Mouse (Mus musculus) lung, embryonic 15.5 days (tissue): ENCODE measurements around the gene Cfap97d2. TPM values are rescaled to one million over a fixed set of nuclear protein-coding genes. Genes with fewer than 3 reads are reported as not detected.

Experiments used
- ATAC-seq: fragments of 200-750 bp; cut with Nextera tagmentation; 2 replicates; pipeline ENCODE4 v1.8.0; 2017; ENCODE audit warnings: moderate number of reproducible peaks, borderline replicate concordance; ENCODE audit not compliant: low FRiP score, low TSS enrichment; ENCODE audit errors: extremely low read depth
- H3K27ac ChIP-seq: fragments of 300-500 bp; sonication (generic); 2 replicates; pipeline ENCODE4 v1.5.1; 2015; ENCODE audit warnings: moderate library complexity, mild to moderate bottlenecking, inconsistent platforms
- H3K27me3 ChIP-seq: fragments of 300-500 bp; sonication (generic); 2 replicates; pipeline ENCODE4 v1.6.1; 2015; ENCODE audit warnings: inconsistent platforms
- H3K36me3 ChIP-seq: fragments of 300-500 bp; sonication (generic); 2 replicates; pipeline ENCODE4 v1.6.1; 2015; ENCODE audit warnings: inconsistent platforms
- H3K4me1 ChIP-seq: fragments of 300-500 bp; sonication (generic); 2 replicates; pipeline ENCODE4 v1.6.1; 2015; ENCODE audit warnings: inconsistent platforms
- H3K4me2 ChIP-seq: fragments of 300-500 bp; sonication (generic); 2 replicates; pipeline ENCODE4 v1.6.1; 2015; ENCODE audit warnings: inconsistent platforms, mild to moderate bottlenecking, moderate library complexity
- H3K4me3 ChIP-seq: fragments of 300-500 bp; sonication (generic); 2 replicates; pipeline ENCODE4 v1.5.1; 2015; ENCODE audit warnings: mild to moderate bottlenecking, inconsistent platforms
- H3K9ac ChIP-seq: fragments of 300-500 bp; sonication (generic); 2 replicates; pipeline ENCODE4 v1.6.1; 2015; ENCODE audit warnings: inconsistent platforms
- H3K9me3 ChIP-seq: fragments of 300-500 bp; sonication (generic); 2 replicates; pipeline ENCODE4 v1.6.1; 2016; ENCODE audit warnings: inconsistent platforms
- WGBS: fragments of 180-500 bp; shearing (Covaris S2); methylation state at CpG from one replicate; pipeline ENCODE4 v1.1.7; 2015; 5-methylcytosine and 5-hydroxymethylcytosine counted together
- polyA plus RNA-seq: library from polyadenylated mRNA; unstranded; fragments of >200 nt; fragmentation: Nextera tagmentation; extraction: Ambion mirVana; gene quantifications from 2 replicates; pipeline ENCODE4 v1.2.1, GENCODE M21; 2015

Gene Cfap97d2
- polyA plus RNA-seq, 1 experiment from 2014 or later: 0.17 TPM

DNA sequence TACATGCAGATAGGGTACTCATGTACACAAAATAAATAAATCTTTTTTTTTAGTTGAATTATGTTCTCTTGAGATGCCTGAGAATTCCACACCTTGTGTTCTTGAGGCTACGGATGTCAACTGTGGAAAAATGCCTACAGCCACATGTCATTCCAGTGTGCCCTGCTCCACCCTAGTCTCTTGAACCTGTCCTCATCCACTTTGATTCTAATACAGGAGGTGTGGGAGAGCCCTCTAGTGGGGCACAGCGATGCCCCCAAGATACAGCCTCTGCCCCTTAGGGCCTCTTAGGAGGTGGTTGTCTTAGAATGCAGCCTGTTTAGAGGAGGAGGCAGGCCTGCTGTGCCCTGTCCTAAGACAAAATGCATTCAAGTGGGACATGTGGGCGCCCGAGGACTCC is 17.7 kb upstream of the Cfap97d2 start:
- Histone ChIP-seq H3K27ac (peak overlapping the region; percentile 73), H3K4me1 (peaks cover 12% of the 10 kb centered on the region), H3K4me3 (no peak overlapping the region), H3K27me3 (no peaks in the 10 kb centered on the region), H3K9ac (no peak overlapping the region), H3K4me2 (no peak overlapping the region), H3K9me3 (no peaks in the 10 kb centered on the region), H3K36me3 (no peaks in the 10 kb centered on the region)
- no peak for ATAC-seq
- 66% methylated on average over 4 of the region's 4 CpGs for WGBS

DNA sequence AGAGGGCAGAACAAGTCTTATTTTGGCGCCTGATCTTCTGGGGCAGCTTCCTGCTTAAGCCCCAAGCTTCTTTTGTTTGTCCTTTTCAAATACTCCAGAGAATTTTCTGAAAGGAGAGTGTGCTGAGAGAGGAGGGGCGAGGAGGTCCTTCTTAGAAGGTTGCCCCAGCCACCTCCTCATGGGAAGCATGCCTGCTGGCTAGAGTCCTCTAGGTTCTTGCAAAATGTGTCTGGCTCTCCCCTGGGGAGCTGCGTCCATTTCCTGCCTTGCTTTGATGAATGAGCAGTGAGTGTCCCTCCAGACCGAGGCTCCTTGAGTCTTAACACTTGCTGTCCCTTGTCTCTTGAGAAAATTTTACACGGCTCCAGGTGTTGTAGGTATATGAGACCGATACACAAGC is 17.2 kb upstream of the Cfap97d2 start:
- no peaks in the 10 kb centered on the region for H3K36me3 ChIP-seq
- no peak overlapping the region for H3K9ac ChIP-seq
- no peaks in the 10 kb centered on the region for H3K9me3 ChIP-seq
- no peak overlapping the region; the same call in 1 of the 2 replicates for H3K4me2 ChIP-seq
- ATAC-seq: peak; percentile 53; the same call in 1 of the 2 replicates
- WGBS: 23% methylated on average over 6 of the region's 6 CpGs
- peaks cover 12% of the 10 kb centered on the region for H3K4me1 ChIP-seq
- no peak overlapping the region for H3K4me3 ChIP-seq
- H3K27me3 ChIP-seq: no peaks in the 10 kb centered on the region
- peak overlapping the region; percentile 73 for H3K27ac ChIP-seq

DNA sequence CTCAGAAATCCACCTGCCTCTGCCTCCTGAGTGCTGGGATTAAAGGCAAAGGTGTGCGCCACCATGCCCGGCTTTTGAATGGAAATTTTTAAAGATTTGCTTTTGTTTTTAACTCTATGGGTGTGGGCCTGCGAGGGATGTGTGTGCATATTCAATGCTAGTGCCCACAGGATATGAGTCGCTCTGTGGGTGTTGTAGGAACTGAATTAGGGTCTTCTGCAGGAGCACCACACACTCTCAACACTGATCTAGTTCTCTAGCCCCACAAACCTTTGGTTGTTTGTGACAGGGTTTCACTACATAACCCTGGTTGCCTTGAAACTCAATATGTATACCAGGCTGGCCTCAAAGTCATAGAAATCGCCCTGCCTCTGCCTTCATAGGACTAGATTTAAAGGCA is 16.4 kb upstream of the Cfap97d2 start:
- Histone ChIP-seq H3K27me3 (no peaks in the 10 kb centered on the region), H3K4me3 (no peak overlapping the region)

DNA sequence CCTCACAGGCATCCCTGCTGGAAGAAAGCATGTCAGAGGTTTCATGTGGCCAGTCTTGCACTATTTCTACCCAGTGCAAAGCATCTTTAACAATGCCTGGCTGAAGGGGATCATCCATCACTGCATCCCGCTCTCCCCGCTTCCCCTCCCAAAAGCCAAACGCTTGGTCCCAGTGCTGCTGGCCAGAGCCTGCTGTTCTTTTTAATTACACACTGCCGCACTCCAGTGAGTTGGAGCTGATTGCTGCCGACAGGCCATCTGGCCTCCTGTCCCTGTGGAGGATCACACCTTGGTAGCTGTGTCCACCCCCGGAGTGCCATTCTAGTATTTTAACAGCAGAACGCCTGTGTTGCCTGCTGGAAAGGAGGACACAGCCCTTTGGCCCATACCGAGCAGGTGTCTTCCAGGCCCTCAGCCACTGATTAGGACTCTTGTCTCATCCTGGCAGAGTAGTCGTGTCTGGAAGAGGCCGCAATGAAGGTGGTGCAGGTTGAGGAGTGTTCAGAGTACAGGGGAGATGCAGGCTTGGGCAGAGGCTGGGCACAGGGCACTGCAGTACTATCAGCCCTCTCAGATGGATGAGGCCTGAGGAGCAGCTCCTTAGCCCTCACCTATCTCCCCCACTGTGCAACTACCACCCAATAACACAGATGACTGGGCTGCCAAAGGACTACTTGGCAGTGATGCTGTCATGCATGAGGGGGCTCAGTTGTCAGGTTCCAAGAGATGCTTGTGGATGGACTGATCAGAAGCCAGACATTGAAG is 13.2 kb upstream of the Cfap97d2 start:
- ATAC-seq: no peak
- H3K27me3 ChIP-seq: no peaks in the 10 kb centered on the region
- 63% methylated on average over 10 of the region's 10 CpGs for WGBS

More for the DNA sequence above, 16.4 kb upstream of the Cfap97d2 start:
- H3K4me1 ChIP-seq: peaks cover 12% of the 10 kb centered on the region
- H3K4me2 ChIP-seq: no peak overlapping the region
- 81% methylated on average over 5 of the region's 5 CpGs for WGBS
- H3K9me3 ChIP-seq: no peaks in the 10 kb centered on the region
- H3K27ac ChIP-seq: no peak overlapping the region
- no peaks in the 10 kb centered on the region for H3K36me3 ChIP-seq
- ATAC-seq: no peak
- no peak overlapping the region for H3K9ac ChIP-seq

DNA sequence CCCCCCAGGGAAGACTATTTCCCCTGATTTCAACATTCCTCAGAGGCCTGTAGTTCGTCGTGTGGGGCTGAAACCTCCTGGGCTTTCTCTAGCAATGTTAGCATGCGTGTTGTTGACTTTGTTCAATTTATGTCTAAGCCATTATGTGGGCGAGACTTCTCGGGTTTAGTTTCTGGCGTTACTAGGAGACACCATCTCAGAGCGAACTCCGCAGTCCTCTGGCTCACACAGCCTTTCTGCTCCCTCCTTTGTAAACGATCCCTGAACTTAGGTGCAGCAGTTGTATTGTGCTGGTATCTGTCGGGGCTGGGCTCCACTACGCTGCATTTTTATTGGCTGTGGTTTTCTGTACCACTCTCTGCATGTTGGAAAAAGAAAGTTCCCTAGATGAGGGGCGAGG is 11.0 kb upstream of the Cfap97d2 start:
- no peaks in the 10 kb centered on the region for H3K4me1 ChIP-seq
- WGBS: 56% methylated on average over 12 of the region's 12 CpGs
- no peak for ATAC-seq
- no peaks in the 10 kb centered on the region for H3K27me3 ChIP-seq
- no peaks in the 10 kb centered on the region for H3K36me3 ChIP-seq
- H3K4me3 ChIP-seq: no peak overlapping the region
- H3K27ac ChIP-seq: no peak overlapping the region
- no peak overlapping the region for H3K4me2 ChIP-seq
- no peaks in the 10 kb centered on the region for H3K9me3 ChIP-seq
- no peak overlapping the region for H3K9ac ChIP-seq

More for the DNA sequence above, 13.2 kb upstream of the Cfap97d2 start:
- Histone ChIP-seq H3K9ac (no peak overlapping the region), H3K27ac (no peak overlapping the region), H3K4me1 (peaks cover 12% of the 10 kb centered on the region), H3K9me3 (no peaks in the 10 kb centered on the region), H3K36me3 (no peaks in the 10 kb centered on the region), H3K4me3 (no peak overlapping the region), H3K4me2 (no peak overlapping the region)

DNA sequence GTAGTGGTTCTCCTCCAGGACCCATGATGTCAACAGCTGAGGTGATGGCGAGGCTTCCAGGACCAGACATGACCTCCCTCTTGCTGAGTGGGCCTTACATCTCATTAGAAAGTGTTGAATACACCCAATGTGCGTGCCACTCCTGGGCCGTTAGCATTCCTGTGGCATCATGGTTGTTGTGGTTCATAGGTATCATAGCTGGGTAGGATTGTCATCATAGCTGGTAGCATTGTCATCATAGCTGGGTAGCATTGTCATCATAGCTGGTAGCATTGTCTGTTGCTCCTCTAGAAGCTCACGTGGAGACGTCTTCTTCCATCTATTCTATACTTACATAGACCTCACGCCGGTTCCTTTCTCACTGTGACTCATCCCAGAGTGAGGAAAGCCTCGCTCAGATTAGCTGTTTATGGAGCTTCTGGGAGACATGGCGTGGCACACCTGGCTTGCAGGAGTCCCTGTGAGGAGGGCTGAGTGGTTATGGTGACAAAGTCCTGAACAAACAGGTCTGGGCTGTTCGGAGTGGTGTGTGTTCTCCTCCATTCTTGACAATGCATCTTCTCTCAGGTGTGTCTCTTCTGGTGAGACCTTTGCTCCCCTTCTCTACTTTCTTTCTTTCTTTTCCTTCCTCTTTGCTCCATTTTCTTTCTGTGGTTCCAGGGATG is 10.4 kb upstream of the Cfap97d2 start:
- H3K36me3 ChIP-seq: no peaks in the 10 kb centered on the region
- no peak overlapping the region for H3K9ac ChIP-seq
- WGBS: 83% methylated on average over 10 of the region's 10 CpGs
- H3K27ac ChIP-seq: no peak overlapping the region
- no peaks in the 10 kb centered on the region for H3K4me1 ChIP-seq
- H3K27me3 ChIP-seq: no peaks in the 10 kb centered on the region
- ATAC-seq: no peak
- H3K4me3 ChIP-seq: no peak overlapping the region
- no peaks in the 10 kb centered on the region for H3K9me3 ChIP-seq
- H3K4me2 ChIP-seq: no peak overlapping the region

DNA sequence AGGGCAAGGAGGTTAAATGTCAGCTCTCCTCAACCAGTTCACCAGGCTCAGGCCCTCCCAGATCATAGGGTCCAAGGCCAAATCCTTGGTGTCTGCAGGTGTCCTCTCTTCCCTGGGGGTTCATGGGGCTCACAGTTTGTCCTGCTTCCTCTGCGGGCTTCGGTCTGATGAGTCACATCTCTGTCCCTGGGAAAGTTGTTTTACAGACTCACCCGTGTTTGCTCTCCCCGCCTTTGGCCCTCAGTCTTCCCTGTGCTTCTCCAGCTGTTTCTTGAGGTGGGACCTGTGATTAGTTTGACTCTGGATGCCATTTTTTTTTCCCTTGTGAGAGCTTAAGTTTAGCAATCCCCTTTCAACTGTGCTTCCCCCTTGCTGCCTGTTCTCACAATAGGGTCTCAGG is 9.5 kb upstream of the Cfap97d2 start:
- no peaks in the 10 kb centered on the region for H3K4me1 ChIP-seq
- no peak overlapping the region for H3K27ac ChIP-seq
- H3K4me3 ChIP-seq: no peak overlapping the region
- no peak for ATAC-seq
- no peaks in the 10 kb centered on the region for H3K9me3 ChIP-seq
- WGBS: 79% methylated on average over 4 of the region's 4 CpGs
- no peak overlapping the region for H3K4me2 ChIP-seq
- H3K27me3 ChIP-seq: no peaks in the 10 kb centered on the region
- no peak overlapping the region for H3K9ac ChIP-seq
- no peaks in the 10 kb centered on the region for H3K36me3 ChIP-seq

DNA sequence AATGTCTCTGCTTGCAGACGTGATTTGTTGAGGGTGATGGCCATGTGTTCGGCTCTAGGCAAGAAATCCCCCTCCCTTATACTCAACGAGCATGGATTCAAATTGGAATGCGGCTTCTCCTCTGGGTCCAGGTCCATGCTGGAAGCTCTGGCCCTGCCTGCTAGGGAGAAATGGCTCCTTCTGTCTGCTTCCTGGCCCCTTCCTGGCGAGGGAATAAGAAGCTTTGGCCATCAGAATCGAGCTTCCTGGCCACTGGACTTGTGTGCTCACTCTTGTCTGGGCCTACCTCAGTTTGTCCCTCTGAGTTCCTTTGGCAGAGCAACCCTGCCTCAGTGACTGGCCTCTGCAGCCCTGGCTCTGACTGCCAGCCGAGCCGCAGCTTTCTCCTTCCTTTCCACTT is 8.5 kb upstream of the Cfap97d2 start:
- Histone ChIP-seq H3K27ac (no peak overlapping the region), H3K36me3 (no peaks in the 10 kb centered on the region), H3K4me1 (peaks cover 3% of the 10 kb centered on the region), H3K27me3 (no peaks in the 10 kb centered on the region), H3K4me3 (no peak overlapping the region), H3K4me2 (no peak overlapping the region), H3K9ac (no peak overlapping the region), H3K9me3 (no peaks in the 10 kb centered on the region)
- ATAC-seq: no peak
- WGBS: 67% methylated on average over 8 of the region's 8 CpGs

DNA sequence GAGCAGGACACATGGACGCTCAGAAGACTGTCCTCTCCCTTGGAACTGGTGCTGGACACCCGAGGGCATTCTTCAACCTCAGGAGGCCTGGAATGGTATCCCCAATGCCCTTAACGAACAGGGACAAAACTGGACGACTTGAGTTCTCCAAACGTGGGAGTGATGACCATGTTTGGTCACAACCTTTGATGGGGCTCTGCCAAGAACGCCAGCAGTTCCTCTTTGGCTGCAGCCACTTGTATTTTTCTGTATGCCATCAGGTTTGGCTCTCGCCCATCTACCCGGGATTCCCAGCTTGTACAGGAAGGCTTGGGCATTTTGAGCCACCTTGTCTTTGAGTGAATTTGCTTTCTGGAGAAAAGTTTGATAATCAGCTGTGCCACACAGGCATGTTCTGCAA is 8.0 kb upstream of the Cfap97d2 start:
- 61% methylated on average over 8 of the region's 8 CpGs for WGBS
- no peak for ATAC-seq
- Histone ChIP-seq H3K27me3 (no peaks in the 10 kb centered on the region), H3K4me1 (peaks cover 8% of the 10 kb centered on the region), H3K9ac (no peak overlapping the region), H3K4me3 (no peak overlapping the region), H3K36me3 (no peaks in the 10 kb centered on the region), H3K4me2 (no peak overlapping the region), H3K9me3 (no peaks in the 10 kb centered on the region), H3K27ac (no peak overlapping the region)

DNA sequence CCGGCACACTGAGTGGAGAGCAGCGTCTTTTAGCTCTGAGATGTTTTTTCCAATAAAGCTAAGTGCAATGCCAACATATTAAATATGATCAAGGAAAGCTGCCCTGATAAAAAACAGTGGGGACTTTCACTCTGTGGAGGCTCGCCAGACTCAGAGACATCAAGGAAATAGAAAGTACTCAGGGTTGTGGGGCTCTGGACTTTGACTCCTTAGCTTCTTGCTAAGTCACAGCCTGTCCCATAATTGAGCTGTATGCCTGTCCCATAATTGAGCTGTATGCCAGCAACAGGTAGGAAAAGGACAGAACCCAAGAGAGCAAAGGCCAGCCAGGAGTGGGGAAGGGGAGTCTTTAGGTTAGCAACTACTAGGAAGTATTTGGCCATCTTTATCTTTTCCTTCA is 7.4 kb upstream of the Cfap97d2 start:
- 68% methylated on average over 3 of the region's 3 CpGs for WGBS
- no peak overlapping the region for H3K4me2 ChIP-seq
- no peak overlapping the region for H3K9ac ChIP-seq
- no peak overlapping the region for H3K4me3 ChIP-seq
- H3K27ac ChIP-seq: no peak overlapping the region
- no peak for ATAC-seq
- H3K4me1 ChIP-seq: peaks cover 12% of the 10 kb centered on the region
- no peaks in the 10 kb centered on the region for H3K36me3 ChIP-seq
- H3K9me3 ChIP-seq: no peaks in the 10 kb centered on the region
- H3K27me3 ChIP-seq: no peaks in the 10 kb centered on the region

DNA sequence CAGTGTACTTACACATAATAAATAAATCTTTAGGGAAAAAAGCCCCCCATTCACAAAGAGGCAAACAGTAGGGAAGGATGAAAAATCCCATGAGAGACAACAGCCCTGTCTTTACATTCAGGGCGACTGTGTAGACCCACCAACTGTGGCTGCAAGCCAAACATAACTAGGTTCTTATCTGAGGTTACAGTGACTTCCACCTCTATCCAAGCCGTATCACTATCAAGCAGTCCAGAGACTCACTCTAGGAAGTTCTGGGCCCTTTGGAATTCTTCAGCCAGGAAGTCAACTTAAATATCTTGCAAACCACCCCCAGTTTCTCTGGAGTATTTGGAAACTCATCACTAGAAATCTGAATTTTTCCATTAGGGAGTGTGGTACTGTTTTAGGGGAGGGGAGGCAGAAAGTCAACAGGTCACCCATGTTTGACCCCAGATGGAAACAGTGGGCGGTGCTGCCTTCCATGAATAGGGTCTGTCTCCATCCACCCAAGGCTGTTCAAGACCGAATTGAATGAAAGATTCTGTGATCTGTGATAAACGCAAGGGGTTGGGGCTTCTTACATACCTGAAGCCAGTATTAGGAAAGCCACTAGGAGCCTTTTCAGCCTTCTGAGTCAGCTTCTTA is 6.3 kb upstream of the Cfap97d2 start:
- Histone ChIP-seq H3K9ac (no peak overlapping the region), H3K27ac (no peak overlapping the region), H3K4me2 (no peak overlapping the region), H3K36me3 (no peaks in the 10 kb centered on the region), H3K27me3 (no peaks in the 10 kb centered on the region), H3K4me1 (peaks cover 12% of the 10 kb centered on the region), H3K9me3 (no peaks in the 10 kb centered on the region), H3K4me3 (no peak overlapping the region)
- WGBS: 61% methylated on average over 5 of the region's 5 CpGs
- ATAC-seq: no peak

DNA sequence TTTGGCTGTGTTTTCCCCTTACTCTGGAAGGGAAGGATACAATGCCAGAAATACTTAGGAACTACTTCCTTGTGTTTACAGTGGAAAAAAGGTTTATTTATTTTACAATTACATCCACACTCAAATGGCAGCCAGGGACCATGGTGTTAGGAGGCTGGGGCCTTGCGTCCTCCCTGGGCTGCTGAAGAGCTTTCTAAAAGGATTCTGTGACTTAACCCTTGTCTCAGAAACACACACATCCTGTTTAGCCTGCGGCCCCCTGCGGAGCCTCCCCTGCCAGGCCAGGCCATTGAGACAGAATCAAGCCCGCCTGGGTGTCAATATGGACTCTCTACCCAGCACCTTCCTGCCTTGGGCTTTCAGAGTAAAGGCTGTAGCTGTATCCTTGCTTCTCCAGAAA is 2.9 kb upstream of the Cfap97d2 start:
- ATAC-seq: peak; percentile 48; the same call in 1 of the 2 replicates
- Histone ChIP-seq H3K36me3 (no peaks in the 10 kb centered on the region), H3K9me3 (no peaks in the 10 kb centered on the region), H3K4me1 (peaks cover 20% of the 10 kb centered on the region), H3K9ac (no peak overlapping the region), H3K27ac (peak overlapping the region; percentile 72), H3K4me2 (no peak overlapping the region), H3K4me3 (no peak overlapping the region), H3K27me3 (no peaks in the 10 kb centered on the region)
- 38% methylated on average over 4 of the region's 4 CpGs for WGBS
